Mouse (Mus musculus): ENCODE measurements around the gene Gna11.

DNA sequence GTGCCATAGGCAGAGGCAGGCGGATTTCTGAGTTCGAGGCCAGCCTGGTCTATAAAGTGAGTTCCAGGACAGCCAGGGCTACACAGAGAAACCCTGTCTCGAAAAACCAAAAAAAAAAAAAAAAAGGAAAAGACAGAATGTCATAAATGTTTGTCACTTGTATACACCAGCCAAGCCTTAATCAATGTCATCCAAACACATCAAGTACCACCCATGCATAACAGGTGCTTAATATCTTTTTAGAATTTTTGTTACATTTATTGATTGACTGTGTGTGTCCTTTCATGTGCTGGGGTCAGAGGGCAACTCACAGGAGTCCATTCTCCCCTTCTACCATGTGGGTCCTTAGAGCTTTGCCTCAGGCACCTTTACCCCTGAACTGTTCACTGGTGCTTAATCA lies 45.0 kb downstream of the Gna11 start, which contains the start of gene S1pr4:
- TF ChIP-seq CTCF (IDR thresholded peaks at IDR 0.05; ENCODE audit: control insufficient read depth, insufficient read depth, insufficient replicate concordance, low read depth, low read length), result no peak
- no peak for TF ChIP-seq POLR2A (IDR thresholded peaks at IDR 0.05; ENCODE audit: control insufficient read depth, low read depth, low read length)
